Mouse (Mus musculus): ENCODE data around the gene Pard3.

Gene Pard3

GRCm38 (mm10) chr8:127614206-127614605 is 550.5 kb downstream of the Pard3 start:
- DNase-seq (ENCODE audit: low spot score): no peak

- DNase-seq (ENCODE audit: low spot score): no peak
Measured at GRCm38 (mm10) chr8:127616681-127617080, 553.0 kb downstream of the Pard3 start.

GRCm38 (mm10) chr8:127622137-127622536 is 558.4 kb downstream of the Pard3 start:
- no peak for DNase-seq (ENCODE audit: low spot score)

GRCm38 (mm10) chr8:127638232-127639087 is 574.8 kb downstream of the Pard3 start:
- DNase-seq (ENCODE audit: low spot score): no peak

GRCm38 (mm10) chr8:127639088-127639453 is 575.4 kb downstream of the Pard3 start:
- DNase-seq (ENCODE audit: low spot score): no peak

GRCm38 (mm10) chr8:127655559-127655958 is 591.9 kb downstream of the Pard3 start:
- no peak for DNase-seq (ENCODE audit: low spot score)
